Mouse (Mus musculus) cortical plate, adult 2 months (tissue): ENCODE results near the gene Atxn7l2.

Experiments
- CTCF ChIP-seq: fragments of 200-500 bp; IDR thresholded peaks from 2 replicates; pipeline ENCODE4 v1.5.1; 2011; ENCODE audit warnings: mild to moderate bottlenecking, control low read depth, low read length; ENCODE audit not compliant: insufficient read depth; ENCODE audit errors: extremely low read depth
- POLR2A ChIP-seq: fragments of 200-500 bp; IDR thresholded peaks from 2 replicates; pipeline ENCODE4 v1.6.1; 2011; ENCODE audit warnings: mild to moderate bottlenecking, low read length, control low read depth; ENCODE audit not compliant: insufficient read depth; ENCODE audit errors: extremely low read depth

- TF ChIP-seq POLR2A (no peak), CTCF (peak; percentile 98)
Measured at GRCm38 (mm10) chr3:108164807-108165206, 45.9 kb downstream of the Atxn7l2 start.
